9 mouse cellular contexts compared by ENCODE assay signal in the genomic region with DNA sequence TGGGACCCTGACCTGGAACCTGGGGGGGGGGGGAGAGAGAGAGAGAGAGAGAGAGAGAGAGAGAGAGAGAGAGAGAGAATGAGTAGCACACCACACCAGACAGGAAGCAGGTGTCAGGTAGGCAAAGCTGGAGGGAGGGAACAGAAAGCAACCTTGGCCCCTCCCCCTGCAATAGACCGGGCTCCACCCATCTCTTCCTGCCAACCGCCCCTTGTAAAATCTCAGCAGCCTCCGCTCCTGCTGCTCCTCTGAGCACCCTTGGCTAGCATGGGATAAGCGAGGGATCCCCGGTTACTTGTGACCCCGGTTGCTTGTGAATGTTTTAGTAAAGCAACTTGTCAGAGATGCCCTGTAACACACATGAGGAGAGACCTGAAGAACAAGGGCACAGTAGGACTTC.
DNase-seq lines count a peak whose midpoint lies in the region; ATAC-seq and TF ChIP-seq lines count a peak whose summit lies in the region.
"Had no signal": no experiment of that assay in that cellular context is flagged by ENCODE, and none has a peak within 500 bp of the region (broad histone marks: within the 10 kb centered on the region; RNA-seq: fewer than 3 reads in every experiment).

No protein-coding gene starts in this region.

- no peak overlapping the region for H3K4me3 ChIP-seq in heart, embryonic 11.5 days (ENCODE audit: low read depth, low read length)
- H3K4me3 ChIP-seq in gastrocnemius, adult 2 months, result no peak overlapping the region
- H3K4me3 ChIP-seq in forebrain, embryonic 11.5 days (ENCODE audit: low read depth, low read length), result no peak overlapping the region
- H3K4me3 ChIP-seq: neural tube, embryonic 15.5 days had no signal

- H3K27me3 ChIP-seq in heart, embryonic 11.5 days (ENCODE audit: control insufficient read depth, insufficient read depth, low read length), result no peaks in the 10 kb centered on the region
- H3K27me3 ChIP-seq in forebrain, embryonic 11.5 days (ENCODE audit: control insufficient read depth, insufficient read depth, low read length), result no peaks in the 10 kb centered on the region
- H3K27me3 ChIP-seq: neural tube, embryonic 15.5 days had no signal

- intact Hi-C loops in heart, postnatal 10 days (cut with DNase I), result no loop called here
- intact Hi-C loops in gastrocnemius, adult 2 months (cut with DNase I), result no loop called here

- H3K9me3 ChIP-seq in heart, embryonic 11.5 days (replicated peaks; ENCODE audit: control insufficient read depth, low read length), result no peaks in the 10 kb centered on the region
- H3K9me3 ChIP-seq in forebrain, embryonic 11.5 days (ENCODE audit: control insufficient read depth, low read length), result no peaks in the 10 kb centered on the region
- H3K9me3 ChIP-seq: neural tube, embryonic 15.5 days had no signal

- no peak for DNase-seq in heart, postnatal 10 days
- DNase-seq in T-cell, adult 2 months (ENCODE audit: low spot score), result peak; percentile 45
- DNase-seq in kidney, postnatal 4 days, result peak; percentile 42 to 59
- no peak for DNase-seq in gastrocnemius, adult 2 months
- no peak for DNase-seq in cerebellum, adult 11-12 months
- no peak for DNase-seq in forebrain, embryonic 11.5 days (ENCODE audit: low spot score)

- peaks cover 9% of the 10 kb centered on the region for H3K4me1 ChIP-seq in heart, embryonic 11.5 days (ENCODE audit: control insufficient read depth, insufficient read depth, low read length)
- H3K4me1 ChIP-seq in forebrain, embryonic 11.5 days (replicated peaks; ENCODE audit: control insufficient read depth, insufficient read depth, low read length), result no peaks in the 10 kb centered on the region

- no peak overlapping the region for H3K9ac ChIP-seq in heart, embryonic 11.5 days (ENCODE audit: low read depth, low read length)
- H3K9ac ChIP-seq in forebrain, embryonic 11.5 days (ENCODE audit: low read length), result no peak overlapping the region
- H3K9ac ChIP-seq: neural tube, embryonic 15.5 days had no signal

- TF ChIP-seq CTCF in gastrocnemius, adult 2 months (IDR thresholded peaks at IDR 0.05), result no peak

- WGBS in heart, embryonic 11.5 days (ENCODE audit: insufficient replicate concordance), result 8% methylated on average over 6 of the region's 6 CpGs
- WGBS in forebrain, embryonic 11.5 days, result 14% methylated on average over 6 of the region's 6 CpGs

- H3K4me2 ChIP-seq in heart, embryonic 11.5 days, result peak overlapping the region; percentile 27
- no peak overlapping the region for H3K4me2 ChIP-seq in forebrain, embryonic 11.5 days (ENCODE audit: low read depth, low read length, severe bottlenecking)
- H3K4me2 ChIP-seq: neural tube, embryonic 15.5 days had no signal

- no peaks in the 10 kb centered on the region for H3K36me3 ChIP-seq in heart, embryonic 11.5 days (ENCODE audit: control insufficient read depth, insufficient read depth, low read length)
- no peaks in the 10 kb centered on the region for H3K36me3 ChIP-seq in forebrain, embryonic 11.5 days (ENCODE audit: control insufficient read depth, insufficient read depth, low read length)
- H3K36me3 ChIP-seq: neural tube, embryonic 15.5 days had no signal

- H3K27ac ChIP-seq in heart, embryonic 11.5 days (ENCODE audit: low read depth, low read length), result no peak overlapping the region
- no peak overlapping the region for H3K27ac ChIP-seq in gastrocnemius, adult 2 months
- H3K27ac ChIP-seq in forebrain, embryonic 11.5 days (ENCODE audit: low read depth, low read length), result no peak overlapping the region
- H3K27ac ChIP-seq: neural tube, embryonic 15.5 days had no signal

- ATAC-seq in heart, embryonic 11.5 days (replicated peaks; ENCODE audit: insufficient number of reproducible peaks, low FRiP score, low TSS enrichment), result peak; percentile 55; the same call in 1 of the 2 replicates
- ATAC-seq in neutrophil, adult 5-6 weeks (ENCODE audit: extremely low read depth, insufficient number of reproducible peaks, low FRiP score, poor library complexity, severe bottlenecking), result peak; percentile 81
- ATAC-seq in forebrain, embryonic 11.5 days (replicated peaks; ENCODE audit: low FRiP score), result no peak

Comparison
In these comparisons a context has a peak if more than half of its experiments do, and no peak if none do; other contexts are left out.
1. DNase-seq: peak in T-cell, adult 2 months (single experiment) and kidney, postnatal 4 days (2 of 2); none in heart, postnatal 10 days (0 of 2), gastrocnemius, adult 2 months (single experiment), cerebellum, adult 11-12 months (single experiment) and forebrain, embryonic 11.5 days (single experiment).